Mouse (Mus musculus): ENCODE results near the gene Rai1. TPM values are rescaled to one million over a fixed set of nuclear protein-coding genes. Genes with fewer than 3 reads are reported as not detected.

The Rai1 gene
- polyA plus RNA-seq, 1 experiment, result 24.9 TPM

DNA sequence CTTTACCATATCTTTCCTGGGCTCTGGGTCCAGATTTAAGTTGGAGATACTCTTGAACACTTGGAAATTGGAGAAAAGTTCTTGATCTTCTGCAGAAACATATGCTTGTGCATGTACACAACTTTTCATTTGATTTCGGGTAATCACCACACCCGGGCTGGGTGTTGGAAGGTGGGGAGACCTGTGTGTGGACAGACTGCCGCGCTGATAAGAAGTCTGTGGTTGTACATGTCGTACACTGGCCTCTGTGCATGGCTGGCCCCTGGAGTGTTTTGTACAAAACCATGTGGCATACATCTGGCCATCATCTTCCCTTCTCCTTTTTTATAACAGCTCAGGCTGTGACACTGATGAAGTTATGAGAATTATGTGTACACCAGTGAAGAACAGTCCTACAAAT, 55.1 kb downstream of the Rai1 start:
- Histone ChIP-seq H3ac (ENCODE audit: control insufficient read depth, insufficient read length, low read depth) (no peak overlapping the region), H3K79me3 (ENCODE audit: low read depth) (peaks cover 30% of the 10 kb centered on the region), H3K4me3 (ENCODE audit: insufficient read depth, poor library complexity, severe bottlenecking) (no peak overlapping the region), H3K27me3 (ENCODE audit: control insufficient read depth, insufficient read depth, insufficient read length) (no peaks in the 10 kb centered on the region), H3K36me3 (ENCODE audit: control insufficient read depth, insufficient read depth) (peaks cover 35% of the 10 kb centered on the region), H3K79me2 (ENCODE audit: control insufficient read depth, insufficient read depth) (peaks cover 84% of the 10 kb centered on the region)
- TF ChIP-seq CEBPB (IDR thresholded peaks at IDR 0.05; ENCODE audit: low read depth), result no peak
- no peak for TF ChIP-seq FOSL1 (IDR thresholded peaks at IDR 0.05; ENCODE audit: insufficient read depth, low read length, poor library complexity, severe bottlenecking)
- no peak for TF ChIP-seq MYOD1 (IDR thresholded peaks at IDR 0.05; ENCODE audit: control insufficient read depth, insufficient read length, low read depth)
- TF ChIP-seq MYOG (IDR thresholded peaks at IDR 0.05; ENCODE audit: control insufficient read depth, extremely low read depth, insufficient read length), result no peak

DNA sequence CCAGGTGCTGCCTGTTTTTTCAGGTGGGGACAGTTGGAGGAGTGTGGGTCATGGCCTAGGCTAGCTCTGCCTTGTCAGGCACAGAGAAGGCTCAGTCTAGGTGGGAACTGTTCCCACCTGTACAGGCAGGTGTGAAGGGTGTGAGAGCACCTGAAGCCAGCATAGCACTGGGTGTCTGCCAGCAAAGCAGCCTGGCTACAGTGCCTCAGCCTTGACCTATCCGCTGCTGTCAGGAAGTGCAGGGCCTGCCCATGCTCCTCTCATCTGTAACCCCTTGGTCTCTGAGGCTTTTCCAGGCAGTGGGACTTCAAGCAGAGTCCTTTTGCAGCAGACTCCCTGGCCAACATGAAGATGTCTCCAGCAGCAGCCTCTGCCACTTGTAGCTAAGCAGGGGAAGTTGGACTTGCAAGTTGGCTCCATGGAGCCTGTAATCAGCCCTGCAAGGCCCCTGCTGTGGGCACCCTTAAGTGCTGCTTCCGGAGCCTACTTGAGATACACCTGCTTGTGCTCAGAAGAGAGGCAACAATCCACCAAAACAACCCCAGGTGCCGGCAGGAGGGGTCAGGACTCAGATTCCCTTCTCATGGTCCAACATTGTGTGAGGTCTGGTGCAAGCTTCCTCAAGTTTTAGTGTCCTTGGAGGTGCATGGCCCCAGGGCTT, 55.8 kb downstream of the Rai1 start:
- peaks cover 31% of the 10 kb centered on the region for H3K36me3 ChIP-seq (ENCODE audit: control insufficient read depth, insufficient read depth)
- no peak for TF ChIP-seq FOSL1 (IDR thresholded peaks at IDR 0.05; ENCODE audit: insufficient read depth, low read length, poor library complexity, severe bottlenecking)
- TF ChIP-seq CEBPB (IDR thresholded peaks at IDR 0.05; ENCODE audit: low read depth), result no peak
- TF ChIP-seq USF1 (IDR thresholded peaks at IDR 0.05; ENCODE audit: low read depth), result no peak
- no peak for TF ChIP-seq MYOG (IDR thresholded peaks at IDR 0.05; ENCODE audit: control insufficient read depth, extremely low read depth, insufficient read length)
- TF ChIP-seq MAX (IDR thresholded peaks at IDR 0.05), result no peak
- TF ChIP-seq MYOD1 (IDR thresholded peaks at IDR 0.05; ENCODE audit: control insufficient read depth, insufficient read length, low read depth), result no peak
- no peak for TF ChIP-seq CTCF (IDR thresholded peaks at IDR 0.05; ENCODE audit: control insufficient read depth, insufficient read depth, insufficient read length)
- peaks cover 81% of the 10 kb centered on the region for H3K79me2 ChIP-seq (ENCODE audit: control insufficient read depth, insufficient read depth)
- H3K4me3 ChIP-seq (ENCODE audit: insufficient read depth, poor library complexity, severe bottlenecking), result no peak overlapping the region
- H3ac ChIP-seq (ENCODE audit: control insufficient read depth, insufficient read length, low read depth), result no peak overlapping the region
- H3K79me3 ChIP-seq (ENCODE audit: low read depth), result peaks cover 31% of the 10 kb centered on the region
- H3K27me3 ChIP-seq (ENCODE audit: control insufficient read depth, insufficient read depth, insufficient read length), result no peaks in the 10 kb centered on the region

- H3K79me2 ChIP-seq (ENCODE audit: control insufficient read depth, insufficient read depth), result peaks cover 80% of the 10 kb centered on the region
- no peak for TF ChIP-seq FOSL1 (IDR thresholded peaks at IDR 0.05; ENCODE audit: insufficient read depth, low read length, poor library complexity, severe bottlenecking)
- TF ChIP-seq CEBPB (IDR thresholded peaks at IDR 0.05; ENCODE audit: low read depth), result no peak
- no peak for TF ChIP-seq USF1 (IDR thresholded peaks at IDR 0.05; ENCODE audit: low read depth)
- TF ChIP-seq MYOG (IDR thresholded peaks at IDR 0.05; ENCODE audit: control insufficient read depth, extremely low read depth, insufficient read length), result no peak
- no peak for TF ChIP-seq MAX (IDR thresholded peaks at IDR 0.05)
- TF ChIP-seq CTCF (IDR thresholded peaks at IDR 0.05; ENCODE audit: control insufficient read depth, insufficient read depth, insufficient read length), result no peak
- TF ChIP-seq MYOD1 (IDR thresholded peaks at IDR 0.05; ENCODE audit: control insufficient read depth, insufficient read length, low read depth), result no peak
- H3K36me3 ChIP-seq (ENCODE audit: control insufficient read depth, insufficient read depth), result peaks cover 27% of the 10 kb centered on the region
- H3K27me3 ChIP-seq (ENCODE audit: control insufficient read depth, insufficient read depth, insufficient read length), result no peaks in the 10 kb centered on the region
- no peak overlapping the region for H3ac ChIP-seq (ENCODE audit: control insufficient read depth, insufficient read length, low read depth)
- no peak overlapping the region for H3K4me3 ChIP-seq (ENCODE audit: insufficient read depth, poor library complexity, severe bottlenecking)
- peaks cover 32% of the 10 kb centered on the region for H3K79me3 ChIP-seq (ENCODE audit: low read depth)
Observed at GRCm38 (mm10) chr11:60161146-60161874, 56.5 kb downstream of the Rai1 start.

GRCm38 (mm10) chr11:60162547-60162946, 57.7 kb downstream of the Rai1 start:
- Histone ChIP-seq H3K27me3 (ENCODE audit: control insufficient read depth, insufficient read depth, insufficient read length) (no peaks in the 10 kb centered on the region), H3ac (ENCODE audit: control insufficient read depth, insufficient read length, low read depth) (no peak overlapping the region), H3K79me2 (ENCODE audit: control insufficient read depth, insufficient read depth) (peaks cover 80% of the 10 kb centered on the region), H3K4me3 (ENCODE audit: insufficient read depth, poor library complexity, severe bottlenecking) (no peak overlapping the region), H3K36me3 (ENCODE audit: control insufficient read depth, insufficient read depth) (peaks cover 17% of the 10 kb centered on the region), H3K79me3 (ENCODE audit: low read depth) (peaks cover 28% of the 10 kb centered on the region)
- no peak for TF ChIP-seq MAX (IDR thresholded peaks at IDR 0.05)
- no peak for TF ChIP-seq MYOD1 (IDR thresholded peaks at IDR 0.05; ENCODE audit: control insufficient read depth, insufficient read length, low read depth)
- TF ChIP-seq MYOG (IDR thresholded peaks at IDR 0.05; ENCODE audit: control insufficient read depth, extremely low read depth, insufficient read length), result no peak
- TF ChIP-seq CTCF (IDR thresholded peaks at IDR 0.05; ENCODE audit: control insufficient read depth, insufficient read depth, insufficient read length), result no peak
- no peak for TF ChIP-seq CEBPB (IDR thresholded peaks at IDR 0.05; ENCODE audit: low read depth)
- TF ChIP-seq FOSL1 (IDR thresholded peaks at IDR 0.05; ENCODE audit: insufficient read depth, low read length, poor library complexity, severe bottlenecking), result no peak
- TF ChIP-seq USF1 (IDR thresholded peaks at IDR 0.05; ENCODE audit: low read depth), result no peak

DNA sequence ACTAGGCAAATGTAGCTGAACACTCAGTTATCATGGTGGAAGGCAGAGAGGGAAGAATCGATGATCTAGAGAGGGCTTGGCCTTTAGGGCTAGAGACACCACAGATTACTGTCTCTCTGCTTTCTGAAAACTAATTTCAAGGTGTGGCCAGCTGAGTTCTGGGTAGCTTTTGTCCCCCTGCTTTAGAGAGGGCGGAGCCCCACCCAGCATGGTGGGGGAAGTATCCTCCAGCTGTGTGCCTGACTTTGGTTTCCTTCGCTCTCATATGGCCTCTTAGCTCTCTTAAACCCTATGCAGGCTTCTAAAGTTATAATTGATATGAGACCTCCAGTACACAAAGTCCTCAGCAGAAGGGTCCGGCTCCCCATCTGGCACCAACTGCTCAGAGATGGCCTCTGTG, 58.5 kb downstream of the Rai1 start:
- H3K4me3 ChIP-seq (ENCODE audit: insufficient read depth, poor library complexity, severe bottlenecking), result no peak overlapping the region
- peaks cover 13% of the 10 kb centered on the region for H3K36me3 ChIP-seq (ENCODE audit: control insufficient read depth, insufficient read depth)
- TF ChIP-seq MYOG (IDR thresholded peaks at IDR 0.05; ENCODE audit: control insufficient read depth, extremely low read depth, insufficient read length) (no peak), CEBPB (IDR thresholded peaks at IDR 0.05; ENCODE audit: low read depth) (no peak), FOSL1 (IDR thresholded peaks at IDR 0.05; ENCODE audit: insufficient read depth, low read length, poor library complexity, severe bottlenecking) (no peak), USF1 (IDR thresholded peaks at IDR 0.05; ENCODE audit: low read depth) (no peak), CTCF (IDR thresholded peaks at IDR 0.05; ENCODE audit: control insufficient read depth, insufficient read depth, insufficient read length) (no peak), MAX (IDR thresholded peaks at IDR 0.05) (no peak), MYOD1 (IDR thresholded peaks at IDR 0.05; ENCODE audit: control insufficient read depth, insufficient read length, low read depth) (no peak)
- H3K79me3 ChIP-seq (ENCODE audit: low read depth), result peaks cover 29% of the 10 kb centered on the region
- H3ac ChIP-seq (ENCODE audit: control insufficient read depth, insufficient read length, low read depth), result no peak overlapping the region
- H3K79me2 ChIP-seq (ENCODE audit: control insufficient read depth, insufficient read depth), result peaks cover 85% of the 10 kb centered on the region
- H3K27me3 ChIP-seq (ENCODE audit: control insufficient read depth, insufficient read depth, insufficient read length), result no peaks in the 10 kb centered on the region
